Mouse (Mus musculus) lung, adult 2 months (tissue): ENCODE measurements around the gene Lurap1l.

Experiments used
- CTCF ChIP-seq: fragments of 200-500 bp; IDR thresholded peaks from 2 replicates; pipeline ENCODE4 v1.5.1; 2011; ENCODE audit warnings: mild to moderate bottlenecking, low read length, control low read depth; ENCODE audit not compliant: insufficient read depth
- POLR2A ChIP-seq: fragments of 200-500 bp; IDR thresholded peaks from 2 replicates; pipeline ENCODE4 v1.6.1; 2011; ENCODE audit warnings: low read depth, mild to moderate bottlenecking, control low read depth, low read length, borderline replicate concordance; ENCODE audit errors: extremely low read depth

DNA sequence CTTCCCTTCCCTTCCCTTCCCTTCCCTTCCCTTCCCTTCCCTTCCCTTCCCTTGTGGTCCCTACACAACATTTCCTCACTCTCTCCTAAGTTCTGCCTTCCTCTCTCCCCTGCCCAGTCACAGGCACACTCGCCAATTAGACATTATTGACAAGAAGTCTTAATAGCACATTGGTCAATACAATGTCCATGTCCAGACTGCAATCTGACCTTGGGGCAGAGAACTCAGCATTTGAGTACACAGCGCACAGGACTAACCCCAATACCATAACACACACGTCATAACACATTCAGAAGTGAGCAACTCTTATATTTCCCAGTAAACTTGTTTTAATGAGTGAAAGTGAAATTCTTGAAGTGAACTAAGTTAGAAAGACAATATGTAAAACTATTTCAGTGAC lies 24.3 kb downstream of the Lurap1l start:
- TF ChIP-seq CTCF: no peak
- TF ChIP-seq POLR2A: no peak
